Mouse (Mus musculus): ENCODE results near the gene Zfp3.
"Not testable (repeated sequence)": the region's sequence is repeated elsewhere in the genome, so short reads cannot be mapped to it uniquely, and the experiment has no call there.

Gene Zfp3

GRCm38 (mm10) chr11:70755645-70756044 lies 8.4 kb upstream of the Zfp3 start:
- peak; percentile 83 for DNase-seq (ENCODE audit: low read depth, low spot score)

GRCm38 (mm10) chr11:70760446-70760845 lies 3.6 kb upstream of the Zfp3 start:
- not testable (repeated sequence) for DNase-seq (ENCODE audit: low read depth, low spot score)

GRCm38 (mm10) chr11:70762641-70763040 lies 1.4 kb upstream of the Zfp3 start:
- no peak for DNase-seq (ENCODE audit: low read depth, low spot score)

GRCm38 (mm10) chr11:70763582-70763935 lies 450 bp upstream of the Zfp3 start:
- no peak for DNase-seq (ENCODE audit: low read depth, low spot score)

- DNase-seq (ENCODE audit: low read depth, low spot score) = no peak
Measured at GRCm38 (mm10) chr11:70765776-70766445, 1.9 kb downstream of the Zfp3 start.

- DNase-seq (ENCODE audit: low read depth, low spot score) = no peak
Measured at GRCm38 (mm10) chr11:70770804-70771203, 6.8 kb downstream of the Zfp3 start.

GRCm38 (mm10) chr11:70776830-70777571 lies 13.0 kb downstream of the Zfp3 start:
- peak; percentile 89 for DNase-seq (ENCODE audit: low read depth, low spot score)

- DNase-seq (ENCODE audit: low read depth, low spot score) = no peak
Measured at GRCm38 (mm10) chr11:70777634-70778033, 13.6 kb downstream of the Zfp3 start.

- DNase-seq (ENCODE audit: low read depth, low spot score) = peak; percentile 51
Measured at GRCm38 (mm10) chr11:70778058-70778457, 14.0 kb downstream of the Zfp3 start.

- no peak for DNase-seq (ENCODE audit: low read depth, low spot score)
Measured at GRCm38 (mm10) chr11:70785908-70786307, 21.9 kb downstream of the Zfp3 start.

- DNase-seq (ENCODE audit: low read depth, low spot score) = no peak
Measured at GRCm38 (mm10) chr11:70787052-70787451, 23.0 kb downstream of the Zfp3 start.

GRCm38 (mm10) chr11:70788972-70789655 lies 25.1 kb downstream of the Zfp3 start:
- DNase-seq (ENCODE audit: low read depth, low spot score) = no peak

- DNase-seq (ENCODE audit: low read depth, low spot score) = no peak
Measured at GRCm38 (mm10) chr11:70790426-70790825, 26.4 kb downstream of the Zfp3 start.

GRCm38 (mm10) chr11:70790874-70791551 lies 27.0 kb downstream of the Zfp3 start:
- DNase-seq (ENCODE audit: low read depth, low spot score) = no peak

GRCm38 (mm10) chr11:70791676-70792075 lies 27.7 kb downstream of the Zfp3 start:
- DNase-seq (ENCODE audit: low read depth, low spot score) = no peak

- DNase-seq (ENCODE audit: low read depth, low spot score) = no peak
Measured at GRCm38 (mm10) chr11:70792409-70792808, 28.4 kb downstream of the Zfp3 start.

GRCm38 (mm10) chr11:70802208-70802864 lies 38.3 kb downstream of the Zfp3 start:
- DNase-seq (ENCODE audit: low read depth, low spot score) = no peak

GRCm38 (mm10) chr11:70802865-70803261 lies 38.9 kb downstream of the Zfp3 start:
- DNase-seq (ENCODE audit: low read depth, low spot score) = no peak

- peak; percentile 4 for DNase-seq (ENCODE audit: low read depth, low spot score)
Measured at GRCm38 (mm10) chr11:70803711-70804200, 39.7 kb downstream of the Zfp3 start.

GRCm38 (mm10) chr11:70804395-70804794 lies 40.4 kb downstream of the Zfp3 start:
- DNase-seq (ENCODE audit: low read depth, low spot score) = no peak

GRCm38 (mm10) chr11:70805641-70806175 lies 41.7 kb downstream of the Zfp3 start:
- DNase-seq (ENCODE audit: low read depth, low spot score) = no peak
